Mouse (Mus musculus): ENCODE measurements at regions not wholly inside any gene's neighbourhood (a gene's known extent, or its start where the extent isn't known, plus 50 kb on each side); places are given as distances from the start of the nearest gene placed in this dataset.

GRCm38 (mm10) chr3:148048247-148048646, 942.1 kb downstream of the Adgrl2 start:
- TF ChIP-seq CTCF (IDR thresholded peaks at IDR 0.05; ENCODE audit: control insufficient read depth, insufficient read depth, insufficient replicate concordance, low read depth, low read length) (no peak), POLR2A (IDR thresholded peaks at IDR 0.05; ENCODE audit: control insufficient read depth, low read depth, low read length) (no peak)

Data from testis, adult 2 months (tissue).